Mouse (Mus musculus) spleen, adult 2 months (tissue): ENCODE results near the gene Uqcr10. TPM values are rescaled to one million over a fixed set of nuclear protein-coding genes. Genes with fewer than 3 reads are reported as not detected.

Source experiments
- DNase-seq, 2 experiments: peaks; one replicate each; pipeline versions ENCODE4 v3.0.0 to v3.0.0-alpha.2; 2012 to 2021; ENCODE audit warnings: low spot score in 2 of 2, low read depth in 1 of 2
- H3K27ac ChIP-seq: fragments of 200-500 bp; 2 replicates; pipeline ENCODE4 v1.5.1; 2012; ENCODE audit warnings: low read length, inconsistent platforms; ENCODE audit not compliant: insufficient read depth
- H3K27me3 ChIP-seq: fragments of 200-500 bp; 2 replicates; pipeline ENCODE4 v1.6.1; 2012; ENCODE audit warnings: mild to moderate bottlenecking, moderate library complexity, low read length, inconsistent platforms; ENCODE audit not compliant: control insufficient read depth, insufficient read depth
- H3K36me3 ChIP-seq: fragments of 200-500 bp; 2 replicates; pipeline ENCODE4 v1.6.1; 2012; ENCODE audit warnings: mild to moderate bottlenecking, low read length, inconsistent platforms; ENCODE audit not compliant: control insufficient read depth, insufficient read depth
- H3K4me1 ChIP-seq: fragments of 200-500 bp; 2 replicates; pipeline ENCODE4 v1.6.1; 2011; ENCODE audit warnings: inconsistent platforms; ENCODE audit not compliant: control insufficient read depth, insufficient read depth, insufficient read length
- H3K4me3 ChIP-seq: fragments of 200-500 bp; 2 replicates; pipeline ENCODE4 v1.5.1; 2011; ENCODE audit warnings: mild to moderate bottlenecking, inconsistent platforms; ENCODE audit not compliant: insufficient read depth, insufficient read length; ENCODE audit errors: extremely low read depth
- CTCF ChIP-seq: fragments of 200-500 bp; IDR thresholded peaks from 2 replicates; pipeline ENCODE4 v1.5.1; 2011; ENCODE audit warnings: mild to moderate bottlenecking, inconsistent platforms; ENCODE audit not compliant: insufficient read depth, insufficient read length, insufficient replicate concordance; ENCODE audit errors: extremely low read depth
- POLR2A ChIP-seq: fragments of 200-500 bp; IDR thresholded peaks from 2 replicates; pipeline ENCODE4 v1.6.1; 2011; ENCODE audit warnings: low read depth, low read length, inconsistent platforms
- WGBS: fragments of 180-500 bp; shearing (Covaris S2); methylation state at CpG from one replicate; pipeline ENCODE4 v1.1.7; 2018; 5-methylcytosine and 5-hydroxymethylcytosine counted together
- polyA plus RNA-seq: library from polyadenylated mRNA; depleted of rRNA; stranded (reverse); fragments of >200 nt; gene quantifications from 2 replicates; pipeline ENCODE4 v1.2.3, GENCODE M21; 2012; rRNA removed

Gene Uqcr10
- polyA plus RNA-seq, 1 experiment, result 160 TPM

DNA sequence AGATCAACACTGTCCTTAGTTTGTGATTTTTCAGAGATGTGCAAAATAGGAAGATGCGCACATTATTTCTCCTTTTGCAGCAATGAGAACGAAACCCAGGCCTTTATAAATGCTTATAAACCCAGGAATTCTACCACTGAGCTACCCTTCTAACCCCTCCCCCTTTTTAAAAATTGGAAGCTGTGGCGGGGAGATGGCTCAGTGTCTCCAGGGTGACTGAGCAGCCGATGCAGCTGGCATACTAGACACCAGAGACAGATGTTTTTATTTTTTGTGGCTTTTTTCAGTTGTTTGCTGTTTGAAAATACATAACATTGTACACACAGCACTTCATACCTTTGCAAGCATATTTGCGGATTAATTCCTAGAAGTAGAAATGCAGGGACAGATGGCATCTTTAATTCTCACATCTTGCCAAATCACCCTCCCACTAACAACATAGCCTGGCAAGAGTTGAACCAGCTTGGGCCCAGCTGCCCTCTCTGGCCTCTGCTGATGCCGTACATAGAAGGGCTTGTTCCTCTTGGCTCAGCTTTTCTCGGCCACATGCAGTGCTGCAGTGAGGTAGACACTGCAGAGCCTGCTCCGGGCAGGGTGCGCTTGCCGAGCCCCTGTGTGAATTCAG lies 42.2 kb downstream of the Uqcr10 start:
- no peak for DNase-seq
- WGBS, result 87% methylated on average over 10 of the region's 10 CpGs
- H3K27ac ChIP-seq, result no peak overlapping the region
- H3K36me3 ChIP-seq, result peaks cover 17% of the 10 kb centered on the region
- H3K4me1 ChIP-seq, result no peaks in the 10 kb centered on the region
- TF ChIP-seq CTCF (no peak), POLR2A (no peak)
- no peaks in the 10 kb centered on the region for H3K27me3 ChIP-seq
- no peak overlapping the region for H3K4me3 ChIP-seq

DNA sequence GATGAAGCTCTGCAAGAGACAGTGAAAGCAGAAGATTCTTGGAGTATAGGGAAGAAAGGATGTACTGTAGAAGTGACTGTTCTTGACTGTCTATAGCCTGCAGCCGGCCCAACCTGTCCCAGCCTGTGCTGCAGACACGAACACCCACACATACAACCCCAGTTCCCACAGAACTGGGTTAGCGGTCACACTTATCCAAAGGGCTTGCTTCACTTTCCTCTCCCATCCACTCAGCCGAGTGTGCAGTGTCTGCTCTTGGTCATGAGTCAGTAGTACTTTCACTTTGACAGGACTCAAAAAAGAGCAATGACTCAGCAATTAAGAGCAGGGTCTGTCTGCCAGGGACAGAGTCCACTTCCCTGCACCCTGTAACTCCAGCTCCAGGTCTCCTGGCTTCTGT lies 42.8 kb downstream of the Uqcr10 start:
- DNase-seq, result no peak
- Histone ChIP-seq H3K4me3 (no peak overlapping the region), H3K36me3 (peaks cover 17% of the 10 kb centered on the region), H3K4me1 (no peaks in the 10 kb centered on the region), H3K27ac (0 out of 2 replicates have a peak overlapping the region, but pooled peaks have one; percentile 23), H3K27me3 (no peaks in the 10 kb centered on the region)
- WGBS, result 84% methylated on average over 4 of the region's 4 CpGs
- TF ChIP-seq POLR2A (no peak), CTCF (no peak)

DNA sequence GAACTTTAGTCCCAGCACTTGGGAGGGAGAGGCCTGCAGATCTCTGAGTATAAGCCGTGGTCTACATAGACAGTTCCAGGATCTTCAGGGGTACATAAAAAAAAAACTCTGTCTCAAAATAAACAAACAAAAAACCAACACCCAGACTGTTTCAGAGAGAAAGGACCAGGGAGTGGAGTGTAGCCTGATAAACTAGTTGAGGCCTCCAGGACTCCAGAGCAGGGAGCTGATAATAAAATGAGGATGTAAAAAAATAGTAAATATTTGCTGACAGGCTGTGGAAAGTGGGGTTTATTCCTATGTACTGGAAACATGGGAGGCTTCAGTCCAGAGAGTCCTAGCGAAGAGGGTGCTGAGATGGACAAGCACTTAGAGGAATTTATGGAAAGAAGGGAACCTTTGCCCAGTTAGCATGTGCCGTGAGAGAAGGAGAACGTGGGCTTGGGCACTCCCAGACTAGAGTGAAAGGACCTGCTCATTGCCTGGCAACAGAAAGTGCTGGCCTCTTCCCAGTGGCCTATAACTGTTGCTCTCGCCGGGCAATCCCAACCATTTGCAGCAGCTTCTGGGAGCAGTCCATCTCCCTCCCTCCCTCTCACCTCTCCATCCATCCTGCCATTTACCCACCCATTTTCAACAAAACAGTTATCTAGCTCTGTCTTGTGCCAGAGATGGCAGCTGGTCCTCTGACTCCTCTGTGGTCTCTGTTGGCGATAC lies 43.7 kb downstream of the Uqcr10 start:
- Histone ChIP-seq H3K36me3 (peaks cover 17% of the 10 kb centered on the region), H3K27ac (no peak overlapping the region), H3K4me1 (no peaks in the 10 kb centered on the region), H3K27me3 (no peaks in the 10 kb centered on the region), H3K4me3 (no peak overlapping the region)
- 91% methylated on average over 7 of the region's 7 CpGs for WGBS
- TF ChIP-seq POLR2A (no peak), CTCF (no peak)
- no peak for DNase-seq

DNA sequence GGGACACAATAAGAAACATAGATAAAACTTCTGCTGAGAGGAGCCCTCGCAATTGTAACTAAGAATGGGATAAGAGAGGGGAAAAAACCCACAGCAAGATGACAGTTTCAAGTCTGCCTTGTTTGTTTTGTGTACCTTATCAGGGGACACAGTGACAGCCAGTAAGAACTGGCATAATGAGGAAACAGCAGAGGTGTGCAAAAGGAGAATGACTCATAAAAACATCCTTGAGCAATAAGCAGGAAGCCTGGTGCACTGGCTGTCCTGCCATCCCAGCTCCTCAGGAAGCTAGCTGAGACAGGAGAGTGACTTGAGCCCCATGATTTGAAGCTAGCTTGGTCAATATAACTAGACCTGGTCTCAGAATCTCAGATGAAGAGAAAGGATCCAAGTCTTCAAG lies 44.3 kb downstream of the Uqcr10 start:
- DNase-seq, result no peak
- H3K27me3 ChIP-seq, result no peaks in the 10 kb centered on the region
- WGBS, result 88% methylated on average over 1 of the region's 1 CpGs
- no peak for TF ChIP-seq CTCF
- no peak for TF ChIP-seq POLR2A
- H3K36me3 ChIP-seq, result peaks cover 17% of the 10 kb centered on the region
- H3K4me3 ChIP-seq, result no peak overlapping the region
- H3K27ac ChIP-seq, result no peak overlapping the region
- no peaks in the 10 kb centered on the region for H3K4me1 ChIP-seq

Other genes with a start within 250 kb of the Uqcr10 start
- 35.3 and 36.3 TPM in 2 replicates for gene Mtmr3, start 109.5 kb downstream of the Uqcr10 start, polyA plus RNA-seq
- not detected in 2 replicates for gene Gm11032, start 84.3 kb downstream of the Uqcr10 start, polyA plus RNA-seq
- gene Ascc2, start 66.6 kb downstream of the Uqcr10 start, polyA plus RNA-seq, result 10.6 and 11.2 TPM in 2 replicates
- 31.9 and 46.5 TPM in 2 replicates for gene Zmat5, start 336 bp upstream of the Uqcr10 start, polyA plus RNA-seq
- 0.04 TPM in 1 of 2 replicates, not detected in the other for gene Cabp7, start 42.4 kb upstream of the Uqcr10 start, polyA plus RNA-seq
- gene Nf2, start 145.2 kb upstream of the Uqcr10 start, polyA plus RNA-seq, result 21.3 and 25.3 TPM in 2 replicates
- 12.0 and 21.0 TPM in 2 replicates for gene Nipsnap1, start 169.6 kb upstream of the Uqcr10 start, polyA plus RNA-seq
- gene Thoc5, start 191.0 kb upstream of the Uqcr10 start, polyA plus RNA-seq, result 12.9 and 13.8 TPM in 2 replicates
- gene Nefh, start 243.7 kb upstream of the Uqcr10 start, polyA plus RNA-seq, result 0.92 and 1.1 TPM in 2 replicates